Mouse (Mus musculus) limb, embryonic 12.5 days (tissue): ENCODE data around the gene Tmed2. TPM values are rescaled to one million over a fixed set of nuclear protein-coding genes. Genes with fewer than 3 reads are reported as not detected.

Experiments
- ATAC-seq: fragments of 200-750 bp; cut with Nextera tagmentation; 2 replicates; pipeline ENCODE4 v1.8.0; 2017; ENCODE audit warnings: low read depth, moderate TSS enrichment; ENCODE audit not compliant: insufficient number of reproducible peaks, insufficient read depth, low FRiP score, low TSS enrichment
- H3K27ac ChIP-seq: fragments of 300-500 bp; sonication (generic); 2 replicates; pipeline ENCODE4 v1.5.1; 2016; ENCODE audit warnings: mild to moderate bottlenecking, moderate library complexity
- H3K27me3 ChIP-seq: fragments of 300-500 bp; sonication (generic); 2 replicates; pipeline ENCODE4 v1.6.1; 2016; ENCODE audit warnings: mild to moderate bottlenecking, moderate library complexity
- H3K36me3 ChIP-seq: fragments of 300-500 bp; sonication (generic); 2 replicates; pipeline ENCODE4 v1.6.1; 2016; ENCODE audit warnings: mild to moderate bottlenecking, moderate library complexity
- H3K4me1 ChIP-seq: fragments of 300-500 bp; sonication (generic); replicated peaks from 2 replicates; pipeline ENCODE4 v1.6.1; 2016
- H3K4me2 ChIP-seq: fragments of 300-500 bp; sonication (generic); 2 replicates; pipeline ENCODE4 v1.6.1; 2016; ENCODE audit warnings: mild to moderate bottlenecking, moderate library complexity
- H3K4me3 ChIP-seq: fragments of 300-500 bp; sonication (generic); replicated peaks from 2 replicates; pipeline ENCODE4 v1.5.1; 2016; ENCODE audit warnings: mild to moderate bottlenecking
- H3K9ac ChIP-seq: fragments of 300-500 bp; sonication (generic); replicated peaks from 2 replicates; pipeline ENCODE4 v1.6.1; 2016; ENCODE audit warnings: mild to moderate bottlenecking, moderate library complexity
- H3K9me3 ChIP-seq: fragments of 300-500 bp; sonication (generic); 2 replicates; pipeline ENCODE4 v1.6.1; 2016; ENCODE audit warnings: mild to moderate bottlenecking, moderate library complexity
- WGBS: fragments of 180-500 bp; shearing (Covaris S2); methylation state at CpG from one replicate; pipeline ENCODE4 v1.1.7; 2016; 5-methylcytosine and 5-hydroxymethylcytosine counted together
- polyA plus RNA-seq: library from polyadenylated mRNA; unstranded; fragments of >200 nt; fragmentation: Nextera tagmentation; extraction: Ambion mirVana; gene quantifications from 2 replicates; pipeline ENCODE4 v1.2.1, GENCODE M21; 2016

Tmed2 gene
- polyA plus RNA-seq, 1 experiment from 2014 or later, result 484 TPM

DNA sequence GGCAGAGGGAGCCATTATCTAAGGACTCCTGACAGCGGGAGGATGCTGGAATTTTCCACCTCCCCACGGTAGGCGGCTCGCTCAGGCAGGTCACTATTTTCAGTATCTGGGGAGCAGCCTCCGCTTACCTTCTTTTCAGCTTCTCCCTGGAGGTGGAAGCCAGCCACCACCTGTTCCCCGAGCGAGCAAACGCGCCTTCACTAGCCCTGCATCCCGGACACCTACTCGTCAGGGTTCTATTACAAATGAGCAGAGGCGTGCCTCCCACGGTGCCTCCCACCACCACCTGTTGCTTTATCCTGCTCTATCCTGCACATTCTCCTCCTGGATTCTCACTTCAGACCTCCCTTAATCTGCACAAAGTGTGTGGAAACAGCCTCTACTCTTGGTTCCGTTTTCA is 36.8 kb upstream of the Tmed2 start:
- no peak overlapping the region for H3K9ac ChIP-seq
- no peak overlapping the region for H3K27ac ChIP-seq
- H3K4me3 ChIP-seq, result no peak overlapping the region
- no peak overlapping the region for H3K4me2 ChIP-seq
- no peaks in the 10 kb centered on the region for H3K27me3 ChIP-seq
- ATAC-seq, result no peak
- peaks cover 87% of the 10 kb centered on the region for H3K36me3 ChIP-seq
- no peaks in the 10 kb centered on the region for H3K9me3 ChIP-seq
- peaks cover 3% of the 10 kb centered on the region; the same call in 1 of the 2 replicates for H3K4me1 ChIP-seq
- WGBS, result 69% methylated on average over 14 of the region's 14 CpGs

DNA sequence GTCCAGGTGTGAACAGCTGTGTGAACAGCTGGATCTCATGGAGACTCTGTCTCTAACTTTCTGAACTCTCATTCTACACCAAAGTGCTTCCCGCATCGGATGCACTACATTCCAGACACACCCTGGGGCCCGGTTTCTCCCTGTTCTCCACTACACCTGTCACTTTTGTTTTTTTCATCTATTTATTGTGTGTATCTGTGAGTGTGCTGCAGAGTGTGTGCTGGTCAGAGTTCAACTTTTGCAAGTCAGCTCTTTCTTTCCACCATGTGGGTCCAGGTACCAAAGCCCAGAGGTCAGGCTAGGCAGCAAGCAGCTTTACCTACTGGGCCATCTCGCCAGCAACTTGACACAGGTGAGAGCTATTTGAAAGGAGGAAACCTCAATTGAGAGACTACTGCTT is 35.3 kb upstream of the Tmed2 start:
- peaks cover 90% of the 10 kb centered on the region for H3K36me3 ChIP-seq
- peaks cover 3% of the 10 kb centered on the region; the same call in 1 of the 2 replicates for H3K4me1 ChIP-seq
- H3K9ac ChIP-seq, result no peak overlapping the region
- no peak for ATAC-seq
- H3K4me2 ChIP-seq, result no peak overlapping the region
- H3K9me3 ChIP-seq, result no peaks in the 10 kb centered on the region
- H3K4me3 ChIP-seq, result no peak overlapping the region
- H3K27ac ChIP-seq, result no peak overlapping the region
- 88% methylated on average over 4 of the region's 4 CpGs for WGBS
- H3K27me3 ChIP-seq, result no peaks in the 10 kb centered on the region

DNA sequence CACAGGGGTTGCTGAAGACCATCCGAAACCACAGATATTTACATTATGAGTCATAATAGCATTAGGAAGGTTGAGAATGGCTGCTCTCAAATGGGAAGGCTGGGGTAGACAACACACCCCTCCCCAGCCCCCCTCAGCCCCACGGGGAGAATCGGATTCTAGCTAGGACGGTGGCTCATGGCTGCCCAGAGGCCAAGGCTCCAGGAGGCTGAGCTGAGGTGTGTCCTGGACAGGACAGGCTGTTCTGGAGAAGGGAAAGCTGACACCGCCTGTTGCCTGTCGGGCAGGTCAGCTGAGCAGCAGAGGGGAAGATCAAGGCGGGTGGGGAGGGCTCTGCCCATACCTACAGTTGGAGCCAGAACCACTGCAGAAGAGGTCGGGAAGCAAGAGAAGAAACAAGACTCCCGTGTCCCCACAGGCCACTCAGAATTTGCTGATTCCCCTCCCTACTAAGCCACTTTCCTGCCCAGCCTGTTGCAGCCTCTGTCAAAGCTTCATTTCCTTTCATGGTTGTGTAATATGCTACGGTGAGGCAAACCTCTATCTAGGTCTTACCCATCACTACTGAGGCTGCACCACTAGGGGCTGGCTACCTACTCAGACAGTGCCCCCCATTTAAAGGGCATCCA is 33.6 kb upstream of the Tmed2 start:
- no peak overlapping the region for H3K27ac ChIP-seq
- peaks cover 3% of the 10 kb centered on the region; the same call in 1 of the 2 replicates for H3K4me1 ChIP-seq
- no peaks in the 10 kb centered on the region for H3K9me3 ChIP-seq
- H3K36me3 ChIP-seq, result peaks cover 91% of the 10 kb centered on the region
- WGBS, result 55% methylated on average over 10 of the region's 10 CpGs
- no peak overlapping the region for H3K4me2 ChIP-seq
- H3K9ac ChIP-seq, result no peak overlapping the region; the same call in 1 of the 2 replicates
- H3K27me3 ChIP-seq, result no peaks in the 10 kb centered on the region
- H3K4me3 ChIP-seq, result no peak overlapping the region
- ATAC-seq, result no peak

DNA sequence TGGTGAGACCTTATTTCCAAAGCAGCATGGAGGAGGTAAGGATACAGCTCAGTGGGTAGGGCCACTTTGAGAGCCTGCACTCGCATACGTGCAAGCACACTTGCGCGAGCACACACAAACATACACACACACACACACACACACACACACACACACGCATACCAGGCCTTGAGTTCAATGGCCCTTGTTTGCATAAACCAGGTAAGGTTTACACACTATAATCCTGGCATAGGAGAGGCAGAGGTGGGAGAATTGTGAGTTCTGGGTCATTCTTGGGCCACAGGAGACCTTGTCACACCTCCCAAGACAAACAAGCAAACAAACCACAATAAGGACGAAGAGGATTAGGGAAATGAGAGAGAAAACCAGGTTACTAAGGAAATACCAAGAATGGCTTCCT is 31.3 kb upstream of the Tmed2 start:
- H3K27me3 ChIP-seq, result no peaks in the 10 kb centered on the region
- no peak overlapping the region for H3K4me2 ChIP-seq
- peaks cover 91% of the 10 kb centered on the region for H3K36me3 ChIP-seq
- peaks cover 3% of the 10 kb centered on the region; the same call in 1 of the 2 replicates for H3K4me1 ChIP-seq
- H3K4me3 ChIP-seq, result no peak overlapping the region
- 92% methylated on average over 6 of the region's 6 CpGs for WGBS
- H3K9me3 ChIP-seq, result no peaks in the 10 kb centered on the region
- no peak for ATAC-seq
- H3K9ac ChIP-seq, result no peak overlapping the region
- no peak overlapping the region for H3K27ac ChIP-seq

DNA sequence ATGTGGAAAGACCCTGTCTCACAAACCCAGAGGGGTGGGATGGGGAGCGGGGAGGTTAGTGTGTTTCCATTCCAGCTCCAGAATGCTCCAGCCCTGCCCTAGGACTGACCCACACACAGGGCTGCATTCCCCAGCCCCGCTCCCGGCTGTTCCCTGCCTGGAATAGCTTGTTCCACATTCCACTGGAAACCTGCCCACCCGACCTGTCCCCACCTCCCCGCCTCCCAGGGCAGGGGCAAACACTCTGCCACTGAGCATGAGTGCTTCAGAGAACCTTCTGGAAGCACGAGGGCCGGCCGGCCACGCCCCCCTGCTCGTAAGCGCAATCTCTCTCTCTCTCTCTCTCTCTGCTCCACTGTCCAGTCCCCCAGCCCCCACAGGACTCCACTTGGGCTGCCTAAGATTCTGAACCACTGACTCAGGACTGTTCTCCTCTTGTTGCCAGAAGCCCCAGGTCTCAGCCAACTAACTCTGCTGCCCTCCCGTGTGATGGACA is 30.7 kb upstream of the Tmed2 start:
- ATAC-seq, result no peak
- Histone ChIP-seq H3K9ac (no peak overlapping the region), H3K4me2 (no peak overlapping the region), H3K27me3 (no peaks in the 10 kb centered on the region), H3K9me3 (no peaks in the 10 kb centered on the region), H3K27ac (no peak overlapping the region), H3K4me1 (peaks cover 3% of the 10 kb centered on the region; the same call in 1 of the 2 replicates), H3K4me3 (no peak overlapping the region), H3K36me3 (peaks cover 90% of the 10 kb centered on the region)
- WGBS, result 81% methylated on average over 12 of the region's 12 CpGs

DNA sequence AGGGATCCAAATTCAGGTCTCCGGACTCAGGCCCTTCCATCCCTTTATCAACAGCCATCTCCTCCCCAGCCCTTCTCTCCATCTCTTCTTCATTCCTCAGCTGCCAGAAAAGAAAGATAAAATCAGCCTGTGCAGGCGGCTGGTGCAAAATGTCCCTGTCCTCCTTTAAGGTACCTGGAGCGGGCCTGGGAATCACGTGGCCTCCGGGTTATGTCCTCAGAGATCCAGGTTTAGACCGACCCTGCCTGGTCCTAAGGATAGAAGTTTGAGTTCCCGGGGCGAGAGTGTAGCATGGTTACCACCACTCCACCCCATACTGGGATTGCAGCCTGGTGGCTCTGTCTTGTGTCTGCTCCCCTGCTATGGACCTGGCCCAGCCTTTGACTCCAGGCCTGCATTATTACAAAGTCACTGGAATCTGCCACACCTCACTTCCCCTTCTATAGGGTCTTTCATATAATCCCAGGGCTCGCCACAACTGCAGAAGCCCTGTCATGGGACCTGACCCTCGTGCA is 29.9 kb upstream of the Tmed2 start:
- Histone ChIP-seq H3K9ac (no peak overlapping the region), H3K27ac (no peak overlapping the region), H3K4me2 (no peak overlapping the region), H3K9me3 (no peaks in the 10 kb centered on the region), H3K36me3 (peaks cover 89% of the 10 kb centered on the region), H3K4me1 (peaks cover 3% of the 10 kb centered on the region; the same call in 1 of the 2 replicates), H3K4me3 (no peak overlapping the region), H3K27me3 (no peaks in the 10 kb centered on the region)
- no peak for ATAC-seq
- 92% methylated on average over 10 of the region's 10 CpGs for WGBS

DNA sequence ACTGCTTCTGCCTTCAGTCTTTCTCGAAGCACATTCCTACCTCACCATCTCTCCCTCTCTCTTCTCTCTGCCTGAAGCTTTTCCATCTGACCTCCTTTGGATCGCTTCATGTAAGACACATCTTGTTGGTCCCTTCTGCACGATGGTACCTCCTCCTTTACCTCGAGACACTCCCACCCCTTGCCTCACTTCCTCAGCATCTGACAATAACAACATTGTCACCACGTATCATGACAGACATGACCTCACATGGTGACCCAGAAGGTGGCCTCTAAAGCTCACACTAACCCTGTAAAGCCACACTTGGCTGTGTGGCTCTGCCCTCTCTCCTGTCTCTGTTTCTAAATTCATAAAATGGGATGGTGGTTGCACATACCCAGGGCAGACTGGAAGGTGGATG is 24.7 kb upstream of the Tmed2 start:
- H3K4me3 ChIP-seq, result no peak overlapping the region
- H3K4me1 ChIP-seq, result no peaks in the 10 kb centered on the region
- 86% methylated on average over 5 of the region's 5 CpGs for WGBS
- no peaks in the 10 kb centered on the region for H3K27me3 ChIP-seq
- no peak overlapping the region for H3K4me2 ChIP-seq
- no peaks in the 10 kb centered on the region for H3K9me3 ChIP-seq
- ATAC-seq, result no peak
- H3K27ac ChIP-seq, result no peak overlapping the region
- H3K36me3 ChIP-seq, result peaks cover 87% of the 10 kb centered on the region
- H3K9ac ChIP-seq, result no peak overlapping the region

DNA sequence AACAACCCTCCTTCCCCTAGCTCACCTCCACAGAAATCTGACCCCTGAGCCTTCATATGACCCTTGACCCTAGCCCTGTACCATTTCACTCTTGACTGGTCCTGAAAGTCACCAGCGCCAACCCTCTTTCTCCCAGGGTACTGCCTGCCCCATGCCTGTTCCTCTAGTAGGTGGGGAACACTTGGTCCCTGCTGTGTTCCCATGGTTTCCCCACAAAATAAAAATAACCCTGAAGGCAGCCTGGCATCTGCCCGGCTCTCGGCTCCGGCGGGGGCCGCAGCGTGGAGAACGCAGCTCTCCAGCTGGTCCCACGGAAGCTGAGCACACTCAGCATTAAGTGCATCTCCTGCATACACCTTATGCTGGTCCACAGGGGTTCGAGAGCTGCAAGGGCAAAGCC is 21.8 kb upstream of the Tmed2 start:
- no peak overlapping the region for H3K4me3 ChIP-seq
- no peak overlapping the region for H3K27ac ChIP-seq
- no peaks in the 10 kb centered on the region for H3K4me1 ChIP-seq
- H3K36me3 ChIP-seq, result peaks cover 72% of the 10 kb centered on the region
- no peak overlapping the region for H3K4me2 ChIP-seq
- H3K9me3 ChIP-seq, result no peaks in the 10 kb centered on the region
- ATAC-seq, result no peak
- no peak overlapping the region for H3K9ac ChIP-seq
- no peaks in the 10 kb centered on the region for H3K27me3 ChIP-seq
- WGBS, result 91% methylated on average over 10 of the region's 10 CpGs

DNA sequence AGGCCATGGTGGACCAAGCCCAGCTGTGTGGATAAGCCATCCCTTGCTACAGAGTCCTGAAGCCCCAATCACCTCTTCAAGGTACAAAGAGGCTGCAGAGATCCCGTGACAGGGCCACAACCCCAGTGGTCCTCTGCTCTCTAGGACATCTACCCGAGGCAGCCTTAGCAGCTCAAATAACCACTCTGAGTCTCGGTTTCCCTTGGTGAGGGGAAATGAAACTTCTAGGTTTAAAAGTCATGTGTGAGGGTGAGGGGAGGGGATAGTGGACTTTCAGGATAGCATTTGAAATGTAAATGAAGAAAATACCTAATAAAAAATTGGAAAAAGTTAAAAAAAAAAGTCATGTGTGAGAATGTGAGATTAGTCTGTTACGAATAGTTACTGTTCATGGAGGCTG is 18.9 kb upstream of the Tmed2 start:
- 90% methylated on average over 4 of the region's 4 CpGs for WGBS
- H3K4me3 ChIP-seq, result no peak overlapping the region
- no peak overlapping the region for H3K4me2 ChIP-seq
- peaks cover 76% of the 10 kb centered on the region for H3K36me3 ChIP-seq
- no peak overlapping the region for H3K9ac ChIP-seq
- no peaks in the 10 kb centered on the region for H3K9me3 ChIP-seq
- H3K4me1 ChIP-seq, result no peaks in the 10 kb centered on the region
- H3K27me3 ChIP-seq, result no peaks in the 10 kb centered on the region
- no peak for ATAC-seq
- no peak overlapping the region for H3K27ac ChIP-seq

DNA sequence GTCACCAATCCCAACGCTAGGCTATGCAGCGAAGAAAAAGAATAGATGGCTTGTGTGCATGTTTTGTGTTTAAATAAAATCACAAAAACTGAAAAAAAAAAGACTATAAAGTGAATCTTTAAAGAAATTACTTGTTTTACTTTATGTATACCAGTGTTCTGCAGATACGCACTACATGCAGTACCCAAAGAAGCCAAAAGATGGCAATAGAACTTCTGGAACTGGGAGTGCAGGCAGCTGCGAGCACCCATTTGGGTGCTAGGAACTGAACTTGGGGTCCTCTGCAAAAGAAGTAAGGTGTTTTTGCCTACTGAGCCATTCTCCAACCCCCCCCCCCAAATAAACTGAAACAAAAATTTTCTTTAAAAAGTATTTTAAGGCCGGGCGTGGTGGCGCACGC is 17.5 kb upstream of the Tmed2 start:
- no peak overlapping the region for H3K27ac ChIP-seq
- H3K4me3 ChIP-seq, result no peak overlapping the region
- no peaks in the 10 kb centered on the region for H3K9me3 ChIP-seq
- no peak overlapping the region for H3K4me2 ChIP-seq
- peaks cover under 1% of the 10 kb centered on the region for H3K4me1 ChIP-seq
- ATAC-seq, result no peak
- 92% methylated on average over 8 of the region's 8 CpGs for WGBS
- H3K9ac ChIP-seq, result no peak overlapping the region
- peaks cover 67% of the 10 kb centered on the region for H3K36me3 ChIP-seq
- no peaks in the 10 kb centered on the region for H3K27me3 ChIP-seq

DNA sequence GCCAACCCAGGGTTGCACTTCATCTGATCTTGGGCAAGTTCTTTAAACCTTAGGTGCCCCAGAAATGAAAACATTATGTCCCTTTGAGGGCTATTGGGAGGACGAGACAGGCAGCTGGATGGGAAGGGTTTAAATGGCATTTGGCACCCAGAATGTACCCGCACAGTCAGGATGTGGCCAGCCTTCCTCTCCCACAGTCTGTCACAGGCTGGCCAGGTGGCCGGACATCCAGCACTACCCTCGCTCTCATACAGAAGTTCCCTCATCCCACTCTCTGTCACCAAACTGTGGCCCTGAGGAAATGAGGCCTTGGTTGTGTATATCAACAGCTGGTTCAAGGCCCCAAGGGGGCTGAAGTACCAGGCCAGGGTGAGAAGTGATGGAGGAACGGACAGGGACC is 15.6 kb upstream of the Tmed2 start:
- no peak overlapping the region for H3K9ac ChIP-seq
- peaks cover 48% of the 10 kb centered on the region for H3K36me3 ChIP-seq
- H3K27ac ChIP-seq, result no peak overlapping the region
- H3K4me3 ChIP-seq, result no peak overlapping the region
- H3K4me1 ChIP-seq, result peaks cover 20% of the 10 kb centered on the region
- ATAC-seq, result no peak
- no peaks in the 10 kb centered on the region for H3K27me3 ChIP-seq
- 88% methylated on average over 5 of the region's 5 CpGs for WGBS
- H3K9me3 ChIP-seq, result no peaks in the 10 kb centered on the region
- H3K4me2 ChIP-seq, result no peak overlapping the region

DNA sequence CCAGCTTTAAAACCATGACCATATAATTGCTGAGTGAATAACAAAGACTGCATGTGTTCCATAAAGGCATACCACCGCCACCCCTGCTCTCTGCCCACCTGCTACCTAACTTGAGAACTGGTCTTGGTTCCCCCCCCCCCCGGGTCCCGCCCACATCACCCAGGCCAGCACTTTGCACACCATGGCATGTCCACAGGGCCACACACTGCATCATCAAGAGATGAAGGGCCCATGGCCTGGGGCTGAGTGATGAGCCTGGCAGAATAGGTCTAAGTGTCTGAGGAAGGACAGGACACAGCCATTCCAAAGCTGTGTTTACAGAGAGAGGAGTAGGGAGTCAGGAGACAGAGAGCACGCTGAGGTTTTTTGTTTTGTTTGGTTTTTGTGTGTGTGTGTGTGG is 12.1 kb upstream of the Tmed2 start:
- Histone ChIP-seq H3K36me3 (peaks cover 31% of the 10 kb centered on the region), H3K4me3 (peak overlapping the region; percentile 82), H3K4me2 (peak overlapping the region; percentile 65), H3K4me1 (peaks cover 37% of the 10 kb centered on the region), H3K27ac (peak overlapping the region; percentile 57), H3K9me3 (no peaks in the 10 kb centered on the region), H3K9ac (peak overlapping the region; percentile 53), H3K27me3 (no peaks in the 10 kb centered on the region)
- WGBS, result 71% methylated on average over 4 of the region's 4 CpGs
- no peak for ATAC-seq
